Mouse (Mus musculus) ES-E14 (cell line): ENCODE data around the gene Eif5. TPM values are rescaled to one million over a fixed set of nuclear protein-coding genes. Genes with fewer than 3 reads are reported as not detected.

Source experiments
- DNase-seq: peaks from one replicate; pipeline ENCODE4 v3.0.0-alpha.2; 2013; ENCODE audit warnings: low read depth, low spot score
- H3K27ac ChIP-seq: 2 replicates; pipeline ENCODE4 v1.5.1; 2012; ENCODE audit warnings: low read depth, mild to moderate bottlenecking, low read length, moderate library complexity, mixed read lengths; ENCODE audit not compliant: poor library complexity, insufficient read depth, severe bottlenecking
- H3K36me3 ChIP-seq: 2 replicates; pipeline ENCODE4 v1.6.1; 2012; ENCODE audit warnings: mild to moderate bottlenecking, low read length, moderate library complexity, mixed read lengths; ENCODE audit not compliant: control insufficient read depth, poor library complexity, insufficient read depth, severe bottlenecking
- H3K4me1 ChIP-seq, 2 experiments: fragments of 150-350 bp in 1 of 2; sonication (generic) in 1 of 2; 2 replicates each; pipeline ENCODE4 v1.6.1; 2012; ENCODE audit warnings: low read length in 2 of 2, mild to moderate bottlenecking in 1 of 2, mixed read lengths in 1 of 2; ENCODE audit not compliant: control insufficient read depth in 2 of 2, insufficient read depth in 2 of 2, poor library complexity in 1 of 2
- H3K4me3 ChIP-seq, 2 experiments: fragments of 150-350 bp in 1 of 2; sonication (generic) in 1 of 2; 2 replicates each; pipeline ENCODE4 v1.5.1; 2012; ENCODE audit warnings: low read length in 2 of 2, low read depth in 1 of 2, mild to moderate bottlenecking in 1 of 2, mixed read lengths in 1 of 2; ENCODE audit not compliant: insufficient read depth in 1 of 2, poor library complexity in 1 of 2, severe bottlenecking in 1 of 2
- H3K9ac ChIP-seq: 2 replicates; pipeline ENCODE4 v1.6.1; 2012; ENCODE audit warnings: low read depth, mild to moderate bottlenecking, low read length, mixed read lengths; ENCODE audit not compliant: poor library complexity, insufficient read depth, severe bottlenecking
- H3K9me3 ChIP-seq: fragments of 150-350 bp; sonication (generic); 2 replicates; pipeline ENCODE4 v1.6.1; 2012; ENCODE audit warnings: low read depth, mild to moderate bottlenecking, low read length; ENCODE audit not compliant: control insufficient read depth, insufficient read depth
- CHD2 ChIP-seq: IDR thresholded peaks from 2 replicates; pipeline ENCODE4 v1.6.1; 2014; ENCODE audit warnings: mild to moderate bottlenecking, low read depth, low read length, inconsistent platforms
- HCFC1 ChIP-seq: IDR thresholded peaks from 2 replicates; pipeline ENCODE4 v1.6.1; 2012; ENCODE audit warnings: low read length, inconsistent platforms, borderline replicate concordance; ENCODE audit not compliant: insufficient read depth
- MAFK ChIP-seq: IDR thresholded peaks from 2 replicates; pipeline ENCODE4 v1.6.1; 2014; ENCODE audit warnings: mild to moderate bottlenecking, low read depth, low read length, inconsistent platforms; ENCODE audit not compliant: insufficient read depth
- ZC3H11A ChIP-seq: IDR thresholded peaks from 2 replicates; pipeline ENCODE4 v1.6.1; 2012; ENCODE audit warnings: low read depth, mild to moderate bottlenecking, inconsistent platforms, low read length, borderline replicate concordance
- ZNF384 ChIP-seq: IDR thresholded peaks from 2 replicates; pipeline ENCODE4 v1.6.1; 2012; ENCODE audit warnings: low read depth, low read length, inconsistent platforms
- in situ Hi-C, 2 experiments: fragments of 600-800 bp; cut with MboI; formaldehyde crosslinking; loops; one replicate each; pipeline ENCODE4 v1.15.1; 2025; ENCODE audit warnings: low sequenced_read_pairs in 2 of 2, inconsistent platforms in 1 of 2; ENCODE audit not compliant: unreplicated experiment in 2 of 2
- total RNA-seq: library from RNA; depleted of rRNA; stranded (reverse); fragments of 300-350 nt; gene quantifications from 2 replicates; pipeline ENCODE4 v1.2.3, GENCODE M21; 2012; rRNA removed

Gene Eif5
- total RNA-seq, 1 experiment = 269 TPM

GRCm38 (mm10) chr12:111593775-111594174 lies 56.0 kb downstream of the Eif5 start:
- Histone ChIP-seq H3K36me3 (peaks cover 6% of the 10 kb centered on the region), H3K4me1 (peaks cover 0 to 2% of the 10 kb centered on the region in 2 experiments; a peak in 2 of 4 replicates), H3K4me3 (no peak overlapping the region), H3K9ac (no peak overlapping the region), H3K9me3 (no peaks in the 10 kb centered on the region), H3K27ac (no peak overlapping the region)
- in situ Hi-C loops = no loop called here
- no peak for TF ChIP-seq ZNF384
- no peak for TF ChIP-seq ZC3H11A
- TF ChIP-seq CHD2 = no peak
- TF ChIP-seq MAFK = no peak
- TF ChIP-seq HCFC1 = no peak
- no peak for DNase-seq

Other genes with a start within 250 kb of the Eif5 start
- 63.7 and 78.2 TPM in 2 replicates for gene Cdc42bpb, start 160.3 kb upstream of the Eif5 start, total RNA-seq
- 0.36 TPM in 1 of 2 replicates, not detected in the other for gene Lbhd2, start 131.2 kb upstream of the Eif5 start, total RNA-seq
- 1.8 and 5.6 TPM in 2 replicates for gene Exoc3l4, start 121.0 kb upstream of the Eif5 start, total RNA-seq
- 1.0 and 4.1 TPM in 2 replicates for gene Tnfaip2, start 95.5 kb upstream of the Eif5 start, total RNA-seq
- gene Gm266, start 52.2 kb upstream of the Eif5 start, total RNA-seq = 0.62 and 0.90 TPM in 2 replicates
- gene Mark3, start 36.5 kb downstream of the Eif5 start, total RNA-seq = 75.5 and 90.9 TPM in 2 replicates
- 333 and 353 TPM in 2 replicates for gene Ckb, start 134.3 kb downstream of the Eif5 start, total RNA-seq
- 32.6 and 33.7 TPM in 2 replicates for gene Trmt61a, start 140.1 kb downstream of the Eif5 start, total RNA-seq
- gene Bag5, start 175.2 kb downstream of the Eif5 start, total RNA-seq = 9.7 and 14.8 TPM in 2 replicates
- 14.4 and 15.2 TPM in 2 replicates for gene Apopt1, start 175.2 kb downstream of the Eif5 start, total RNA-seq
- gene Klc1, start 220.8 kb downstream of the Eif5 start, total RNA-seq = 47.2 and 47.9 TPM in 2 replicates